Mouse (Mus musculus) granulocyte monocyte progenitor cell, adult 5-6 weeks (primary cell): ENCODE results near the gene Olfr502. TPM values are rescaled to one million over a fixed set of nuclear protein-coding genes. Genes with fewer than 3 reads are reported as not detected.
"Not testable (repeated sequence)": the region's sequence is repeated elsewhere in the genome, so short reads cannot be mapped to it uniquely, and the experiment has no call there.

ENCODE experiments used
- ATAC-seq: replicated peaks from 2 replicates; pipeline ENCODE4 v1.8.0; 2016; ENCODE audit warnings: mild to moderate bottlenecking, moderate TSS enrichment, inconsistent platforms; ENCODE audit not compliant: poor library complexity, severe bottlenecking
- total RNA-seq, 2 experiments: library from RNA; stranded (forward) in 1 of 2; stranded (reverse) in 1 of 2; fragments of 200-712, 200-1000 nt in 1 of 2; fragments of >200 nt in 1 of 2; fragmentation: Nextera tagmentation in 1 of 2; gene quantifications; 2 replicates each; pipeline ENCODE4 v1.2.3; 2014 to 2017

Gene Olfr502
- total RNA-seq (2014; fragmentation: Nextera tagmentation) (not detected in 2 replicates), total RNA-seq (2017) (not detected in 2 replicates)

GRCm38 (mm10) chr7:108524965-108525364 lies at the start of gene Olfr502:
Gene Olfr502, minus strand, starts transcription at chr7:108525065.
- ATAC-seq: no peak

DNA sequence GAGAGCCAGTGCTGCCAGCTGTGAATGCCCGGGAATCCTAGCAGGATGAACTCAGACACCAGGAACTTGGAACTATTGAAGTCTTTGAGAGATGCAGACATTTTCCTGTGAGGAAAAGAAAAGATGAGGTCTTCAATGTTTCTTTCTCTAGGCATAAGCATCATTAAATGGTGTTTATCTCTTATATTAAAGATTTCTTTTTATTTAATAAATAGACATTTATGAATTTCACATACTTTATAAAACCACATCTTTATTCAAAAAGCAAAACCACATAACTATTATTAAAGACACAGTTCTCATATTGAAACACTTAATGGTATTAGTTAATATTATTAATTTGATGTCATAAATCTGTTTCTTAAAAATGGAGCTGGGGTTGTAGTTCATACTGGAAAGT lies 40.8 kb upstream of the Olfr502 start, which contains the start of gene Olfr504:
Olfr504 (minus strand) TSS at position 101 of the 400 bp plus-strand sequence.
- no peak for ATAC-seq

DNA sequence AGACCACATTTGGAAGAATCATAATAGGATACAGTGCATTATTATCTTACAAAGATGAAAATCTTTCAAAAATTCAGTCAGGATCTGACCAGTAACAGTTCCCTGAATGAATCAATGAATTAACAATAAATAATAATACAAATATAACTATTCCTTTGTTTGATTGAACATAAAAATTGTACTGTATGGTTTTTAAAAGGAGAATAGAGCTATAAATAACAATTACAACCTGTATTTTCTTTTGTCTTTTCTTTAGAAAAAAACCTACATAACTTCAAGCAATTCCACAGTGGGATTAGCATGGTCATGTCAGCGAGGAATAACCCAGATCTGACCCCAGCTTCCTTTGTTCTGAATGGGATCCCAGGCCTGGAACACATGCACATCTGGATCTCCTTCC lies 19.4 kb upstream of the Olfr502 start, which contains the start of gene Olfr503:
Olfr503 (plus strand) TSS at position 301 of the 400 bp plus-strand sequence.
- ATAC-seq: not testable (repeated sequence)

DNA sequence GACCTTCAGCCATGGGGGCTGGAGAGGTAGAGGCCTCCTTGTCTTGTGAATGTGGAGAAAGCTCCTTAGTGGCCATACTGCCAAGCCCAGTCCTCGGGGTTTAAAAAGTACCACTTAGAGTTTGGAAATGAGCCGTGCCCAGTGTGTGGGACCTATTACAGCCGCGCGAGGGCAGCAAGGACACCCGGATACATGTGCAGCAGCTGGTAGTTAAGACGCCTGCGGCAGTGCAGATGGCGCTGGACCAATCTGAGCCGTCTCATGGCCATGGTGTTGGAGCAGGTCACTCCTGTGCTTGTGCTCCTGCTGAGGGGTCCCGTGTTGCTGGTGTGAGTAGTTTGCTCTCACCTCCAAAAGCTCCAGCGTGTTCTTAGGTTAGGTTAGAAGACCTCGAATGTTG lies 17.6 kb upstream of the Olfr502 start:
- ATAC-seq: no peak

Other genes starting within 250 kb of the Olfr502 start
- gene Olfr490, start 236.1 kb downstream of the Olfr502 start, total RNA-seq (2014; fragmentation: Nextera tagmentation): not detected in 2 replicates
- not detected in 2 replicates for gene Olfr490, start 236.1 kb downstream of the Olfr502 start, total RNA-seq (2017)
- not detected in 2 replicates for gene Olfr491, start 211.6 kb downstream of the Olfr502 start, total RNA-seq (2014; fragmentation: Nextera tagmentation)
- gene Olfr491, start 211.6 kb downstream of the Olfr502 start, total RNA-seq (2017): not detected in 2 replicates
- gene Olfr492, start 201.4 kb downstream of the Olfr502 start, total RNA-seq (2014; fragmentation: Nextera tagmentation): not detected in 2 replicates
- not detected in 2 replicates for gene Olfr492, start 201.4 kb downstream of the Olfr502 start, total RNA-seq (2017)
- not detected in 2 replicates for gene Olfr493, start 178.1 kb downstream of the Olfr502 start, total RNA-seq (2014; fragmentation: Nextera tagmentation)
- gene Olfr493, start 178.1 kb downstream of the Olfr502 start, total RNA-seq (2017): not detected in 2 replicates
- not detected in 2 replicates for gene Olfr494, start 159.7 kb downstream of the Olfr502 start, total RNA-seq (2014; fragmentation: Nextera tagmentation)
- not detected in 2 replicates for gene Olfr494, start 159.7 kb downstream of the Olfr502 start, total RNA-seq (2017)
- not detected in 2 replicates for gene Olfr495, start 131.9 kb downstream of the Olfr502 start, total RNA-seq (2014; fragmentation: Nextera tagmentation)
- not detected in 2 replicates for gene Olfr495, start 131.9 kb downstream of the Olfr502 start, total RNA-seq (2017)
- gene Olfr497, start 104.6 kb downstream of the Olfr502 start, total RNA-seq (2014; fragmentation: Nextera tagmentation): not detected in 2 replicates
- gene Olfr497, start 104.6 kb downstream of the Olfr502 start, total RNA-seq (2017): not detected in 2 replicates
- gene Olfr498, start 59.7 kb downstream of the Olfr502 start, total RNA-seq (2014; fragmentation: Nextera tagmentation): not detected in 2 replicates
- not detected in 2 replicates for gene Olfr498, start 59.7 kb downstream of the Olfr502 start, total RNA-seq (2017)
- gene Olfr503, start 19.5 kb upstream of the Olfr502 start, total RNA-seq (2014; fragmentation: Nextera tagmentation): not detected in 2 replicates
- not detected in 2 replicates for gene Olfr503, start 19.5 kb upstream of the Olfr502 start, total RNA-seq (2017)
- gene Olfr504, start 40.7 kb upstream of the Olfr502 start, total RNA-seq (2014; fragmentation: Nextera tagmentation): not detected in 2 replicates
- not detected in 2 replicates for gene Olfr504, start 40.7 kb upstream of the Olfr502 start, total RNA-seq (2017)
- not detected in 2 replicates for gene Olfr506, start 85.7 kb upstream of the Olfr502 start, total RNA-seq (2014; fragmentation: Nextera tagmentation)
- not detected in 2 replicates for gene Olfr506, start 85.7 kb upstream of the Olfr502 start, total RNA-seq (2017)
- gene Olfr507, start 96.7 kb upstream of the Olfr502 start, total RNA-seq (2014; fragmentation: Nextera tagmentation): not detected in 2 replicates
- gene Olfr507, start 96.7 kb upstream of the Olfr502 start, total RNA-seq (2017): not detected in 2 replicates
- not detected in 2 replicates for gene Olfr508, start 104.9 kb upstream of the Olfr502 start, total RNA-seq (2014; fragmentation: Nextera tagmentation)
- gene Olfr508, start 104.9 kb upstream of the Olfr502 start, total RNA-seq (2017): not detected in 2 replicates
- gene Olfr509, start 126.8 kb upstream of the Olfr502 start, total RNA-seq (2014; fragmentation: Nextera tagmentation): not detected in 2 replicates
- not detected in 2 replicates for gene Olfr509, start 126.8 kb upstream of the Olfr502 start, total RNA-seq (2017)
- gene Olfr510, start 141.4 kb upstream of the Olfr502 start, total RNA-seq (2014; fragmentation: Nextera tagmentation): not detected in 2 replicates
- not detected in 2 replicates for gene Olfr510, start 141.4 kb upstream of the Olfr502 start, total RNA-seq (2017)
- gene Olfr512, start 188.3 kb upstream of the Olfr502 start, total RNA-seq (2014; fragmentation: Nextera tagmentation): not detected in 2 replicates
- gene Olfr512, start 188.3 kb upstream of the Olfr502 start, total RNA-seq (2017): not detected in 2 replicates
- not detected in 2 replicates for gene Olfr513, start 225.9 kb upstream of the Olfr502 start, total RNA-seq (2014; fragmentation: Nextera tagmentation)
- gene Olfr513, start 225.9 kb upstream of the Olfr502 start, total RNA-seq (2017): not detected in 2 replicates